Mouse (Mus musculus): ENCODE results near the gene Socs7. TPM values are rescaled to one million over a fixed set of nuclear protein-coding genes. Genes with fewer than 3 reads are reported as not detected.
A peak's percentile ranks its signal among the peaks of the same experiment; 100 is the strongest.

Socs7 gene
- polyA plus RNA-seq, 1 experiment from 2014 or later = 4.4 TPM

GRCm38 (mm10) chr11:97439935-97440334, 77.6 kb downstream of the Socs7 start:
- peak overlapping the region; percentile 86 for H3K9ac ChIP-seq
- H3K4me2 ChIP-seq (replicated peaks) = peak overlapping the region; percentile 85
- no peaks in the 10 kb centered on the region for H3K9me3 ChIP-seq
- H3K4me1 ChIP-seq = peaks cover 83% of the 10 kb centered on the region
- peaks cover 18% of the 10 kb centered on the region for H3K36me3 ChIP-seq
- peaks cover 20% of the 10 kb centered on the region for H3K27me3 ChIP-seq
- H3K4me3 ChIP-seq = peak overlapping the region; percentile 71
- peak overlapping the region; percentile 69 for H3K27ac ChIP-seq
- ATAC-seq (ENCODE audit: low FRiP score, low read depth) = peak; percentile 55
- 2% methylated on average over 29 of the region's 37 CpGs for WGBS

- H3K4me3 ChIP-seq = peak overlapping the region; percentile 71
- peaks cover 23% of the 10 kb centered on the region for H3K36me3 ChIP-seq
- peaks cover 78% of the 10 kb centered on the region for H3K4me1 ChIP-seq
- ATAC-seq (ENCODE audit: low FRiP score, low read depth) = peak; percentile 30
- H3K9ac ChIP-seq = peak overlapping the region; percentile 86
- H3K27me3 ChIP-seq = peaks cover 20% of the 10 kb centered on the region
- under 1% methylated on average over 34 of the region's 34 CpGs for WGBS
- peak overlapping the region; percentile 69 for H3K27ac ChIP-seq
- H3K9me3 ChIP-seq = no peaks in the 10 kb centered on the region
- peak overlapping the region; percentile 85 for H3K4me2 ChIP-seq (replicated peaks)
Measured at GRCm38 (mm10) chr11:97440441-97440881, 78.1 kb downstream of the Socs7 start.

- Histone ChIP-seq H3K36me3 (peaks cover 30% of the 10 kb centered on the region), H3K27me3 (peaks cover 20% of the 10 kb centered on the region), H3K9ac (peak overlapping the region; percentile 86), H3K4me1 (peaks cover 71% of the 10 kb centered on the region), H3K4me3 (peak overlapping the region; percentile 71), H3K9me3 (no peaks in the 10 kb centered on the region), H3K27ac (peak overlapping the region; percentile 61; the same call in 1 of the 2 replicates), H3K4me2 (replicated peaks) (peak overlapping the region; percentile 85)
- no peak for ATAC-seq (ENCODE audit: low FRiP score, low read depth)
- 66% methylated on average over 15 of the region's 15 CpGs for WGBS
Measured at GRCm38 (mm10) chr11:97441036-97441657, 78.8 kb downstream of the Socs7 start.

GRCm38 (mm10) chr11:97441658-97442125, 79.3 kb downstream of the Socs7 start:
- peaks cover 66% of the 10 kb centered on the region for H3K4me1 ChIP-seq
- WGBS = 2% methylated on average over 3 of the region's 3 CpGs
- peak overlapping the region; percentile 71 for H3K4me3 ChIP-seq
- H3K36me3 ChIP-seq = peaks cover 36% of the 10 kb centered on the region
- peak overlapping the region; percentile 85 for H3K4me2 ChIP-seq (replicated peaks)
- H3K27me3 ChIP-seq = peaks cover 20% of the 10 kb centered on the region
- peak overlapping the region; percentile 61; the same call in 1 of the 2 replicates for H3K27ac ChIP-seq
- peak overlapping the region; percentile 46; the same call in 1 of the 2 replicates for H3K9ac ChIP-seq
- H3K9me3 ChIP-seq = no peaks in the 10 kb centered on the region
- ATAC-seq (ENCODE audit: low FRiP score, low read depth) = 0 out of 2 replicates have a peak, but pooled peaks have one; percentile 26

- Histone ChIP-seq H3K36me3 (peaks cover 47% of the 10 kb centered on the region), H3K27me3 (peaks cover 20% of the 10 kb centered on the region), H3K9me3 (no peaks in the 10 kb centered on the region), H3K4me2 (replicated peaks) (peak overlapping the region; percentile 85), H3K4me3 (no peak overlapping the region; the same call in 1 of the 2 replicates), H3K4me1 (peaks cover 52% of the 10 kb centered on the region), H3K9ac (peak overlapping the region; percentile 26; the same call in 1 of the 2 replicates), H3K27ac (no peak overlapping the region)
- no peak for ATAC-seq (ENCODE audit: low FRiP score, low read depth)
- WGBS = 88% methylated on average over 11 of the region's 11 CpGs
Measured at GRCm38 (mm10) chr11:97442891-97443675, 80.7 kb downstream of the Socs7 start.

GRCm38 (mm10) chr11:97445596-97445995, 83.2 kb downstream of the Socs7 start:
- Histone ChIP-seq H3K4me1 (peaks cover 43% of the 10 kb centered on the region), H3K4me2 (replicated peaks) (no peak overlapping the region), H3K27me3 (0 out of 2 replicates have a peak, but pooled peaks cover 5% of the 10 kb centered on the region), H3K36me3 (peaks cover 63% of the 10 kb centered on the region), H3K4me3 (no peak overlapping the region), H3K9ac (no peak overlapping the region), H3K27ac (no peak overlapping the region), H3K9me3 (no peaks in the 10 kb centered on the region)
- ATAC-seq (ENCODE audit: low FRiP score, low read depth) = no peak
- WGBS = 85% methylated on average over 6 of the region's 6 CpGs

- no peak overlapping the region for H3K4me3 ChIP-seq
- H3K27ac ChIP-seq = no peak overlapping the region
- H3K4me1 ChIP-seq = peaks cover 43% of the 10 kb centered on the region
- no peak overlapping the region for H3K9ac ChIP-seq
- no peak overlapping the region for H3K4me2 ChIP-seq (replicated peaks)
- no peak for ATAC-seq (ENCODE audit: low FRiP score, low read depth)
- H3K9me3 ChIP-seq = no peaks in the 10 kb centered on the region
- 62% methylated on average over 4 of the region's 4 CpGs for WGBS
- H3K36me3 ChIP-seq = peaks cover 63% of the 10 kb centered on the region
- 0 out of 2 replicates have a peak, but pooled peaks cover 5% of the 10 kb centered on the region for H3K27me3 ChIP-seq
Measured at GRCm38 (mm10) chr11:97445999-97446511, 83.7 kb downstream of the Socs7 start.

- Histone ChIP-seq H3K9me3 (no peaks in the 10 kb centered on the region), H3K4me3 (no peak overlapping the region), H3K9ac (no peak overlapping the region), H3K27me3 (no peaks in the 10 kb centered on the region), H3K4me2 (replicated peaks) (no peak overlapping the region), H3K36me3 (peaks cover 81% of the 10 kb centered on the region), H3K27ac (no peak overlapping the region), H3K4me1 (peaks cover 34% of the 10 kb centered on the region)
- 82% methylated on average over 7 of the region's 7 CpGs for WGBS
- ATAC-seq (ENCODE audit: low FRiP score, low read depth) = no peak
Measured at GRCm38 (mm10) chr11:97447979-97448378, 85.6 kb downstream of the Socs7 start.

Other genes starting within 250 kb of the Socs7 start
- 0.09 TPM in 1 of 2 replicates, not detected in the other for gene Tbx21, start 247.2 kb upstream of the Socs7 start, polyA plus RNA-seq (2015; fragmentation: Nextera tagmentation; extraction: Ambion mirVana)
- 8.2 and 8.4 TPM in 2 replicates for gene Tbkbp1, start 211.1 kb upstream of the Socs7 start, polyA plus RNA-seq (2015; fragmentation: Nextera tagmentation; extraction: Ambion mirVana)
- gene Kpnb1, start 174.7 kb upstream of the Socs7 start, polyA plus RNA-seq (2015; fragmentation: Nextera tagmentation; extraction: Ambion mirVana) = 57.3 and 59.2 TPM in 2 replicates
- 90.8 and 96.0 TPM in 2 replicates for gene Npepps, start 81.9 kb upstream of the Socs7 start, polyA plus RNA-seq (2015; fragmentation: Nextera tagmentation; extraction: Ambion mirVana)
- gene Mrpl45, start 46.8 kb upstream of the Socs7 start, polyA plus RNA-seq (2015; fragmentation: Nextera tagmentation; extraction: Ambion mirVana) = 42.5 and 45.8 TPM in 2 replicates
- 0.04 and 0.09 TPM in 2 replicates for gene Gpr179, start 10.5 kb upstream of the Socs7 start, polyA plus RNA-seq (2015; fragmentation: Nextera tagmentation; extraction: Ambion mirVana)
- 6.7 and 7.2 TPM in 2 replicates for gene Arhgap23, start 53.0 kb downstream of the Socs7 start, polyA plus RNA-seq (2015; fragmentation: Nextera tagmentation; extraction: Ambion mirVana)
- gene 4933428G20Rik, start 137.8 kb downstream of the Socs7 start, polyA plus RNA-seq (2015; fragmentation: Nextera tagmentation; extraction: Ambion mirVana) = 1.1 and 1.5 TPM in 2 replicates
- gene Srcin1, start 213.6 kb downstream of the Socs7 start, polyA plus RNA-seq (2015; fragmentation: Nextera tagmentation; extraction: Ambion mirVana) = 0.32 and 0.48 TPM in 2 replicates